Mouse (Mus musculus) G1E-ER4 (cell line): ENCODE results near the gene Itga2. TPM values are rescaled to one million over a fixed set of nuclear protein-coding genes. Genes with fewer than 3 reads are reported as not detected.

Experiments
- GATA1 ChIP-seq: IDR thresholded peaks from one replicate; pipeline ENCODE4 v1.8.0; 2012; ENCODE audit warnings: low read length, inconsistent platforms
- polyA plus RNA-seq: library from polyadenylated mRNA; stranded (reverse); fragments of >175 nt; gene quantifications from 2 replicates; pipeline ENCODE4 v1.2.3, GENCODE M21; 2012

The Itga2 gene
- polyA plus RNA-seq, 1 experiment: not detected

DNA sequence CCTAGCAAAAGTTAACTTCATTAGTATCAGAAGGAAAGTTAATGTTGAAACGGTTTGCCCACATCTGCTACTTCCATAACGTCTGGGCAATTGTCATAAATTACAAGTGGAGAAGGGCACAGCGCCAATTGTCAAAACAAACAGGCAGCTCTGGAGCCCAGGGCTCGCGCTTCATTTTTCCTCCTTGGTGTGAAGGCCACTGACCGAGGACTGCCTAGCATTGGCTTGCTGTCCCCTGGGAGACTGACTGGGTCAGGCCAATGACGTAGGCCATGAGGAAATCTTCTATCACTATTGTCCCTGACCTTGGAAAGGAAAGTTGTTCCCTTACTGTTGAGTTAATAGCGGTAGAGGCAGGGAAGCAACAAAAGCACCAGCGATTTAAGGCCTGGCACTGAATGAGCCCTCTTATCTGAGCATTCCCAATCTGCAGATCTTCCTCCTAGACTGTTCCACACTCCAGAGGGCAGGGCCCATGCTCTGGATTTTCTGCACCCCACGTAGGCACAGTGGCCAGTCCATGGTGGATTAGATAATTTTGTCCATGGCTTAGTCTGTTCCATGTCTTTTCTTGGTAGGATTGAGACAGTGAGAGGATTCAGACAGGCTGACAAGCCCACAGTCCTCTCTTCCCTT is 35.0 kb downstream of the Itga2 start:
- no peak for TF ChIP-seq GATA1

DNA sequence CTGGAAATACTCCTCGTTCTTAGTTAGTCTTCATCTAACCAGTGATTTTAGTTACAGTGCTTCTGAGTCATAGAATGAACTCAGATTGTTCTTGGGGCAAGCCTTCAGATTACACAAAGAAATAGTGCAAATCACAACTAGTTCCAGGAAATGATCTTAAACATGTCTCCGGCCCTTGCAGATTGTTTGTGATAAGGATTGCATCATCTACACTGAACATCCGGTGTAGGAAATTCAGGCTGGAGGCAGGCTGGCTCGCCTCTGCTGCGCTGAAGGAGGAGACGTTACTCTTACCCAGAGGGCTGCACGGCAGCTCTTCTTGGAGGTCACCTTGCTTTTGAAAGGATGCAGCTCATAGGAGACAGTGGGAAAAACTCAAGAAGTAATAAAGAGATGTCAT is 36.0 kb downstream of the Itga2 start:
- no peak for TF ChIP-seq GATA1

DNA sequence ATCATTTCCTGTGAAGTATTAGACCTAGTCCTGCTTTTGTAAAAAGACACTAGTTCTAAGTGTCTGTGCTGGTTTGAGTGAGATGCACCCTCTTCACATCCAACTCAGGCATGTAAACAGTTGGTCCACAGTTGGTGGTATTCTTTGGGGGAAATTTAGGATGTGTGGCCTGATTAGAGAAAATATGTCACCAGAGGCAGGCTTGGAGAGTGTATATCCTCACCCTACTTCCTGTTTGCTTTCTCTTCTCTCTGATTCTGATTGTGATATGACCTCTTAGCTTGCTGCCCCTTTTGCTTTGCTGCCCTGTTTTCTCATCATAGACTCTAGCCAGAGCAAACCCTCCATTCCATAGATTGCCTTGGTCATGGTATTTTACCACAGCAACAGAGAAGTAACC is 37.2 kb downstream of the Itga2 start:
- TF ChIP-seq GATA1: no peak

DNA sequence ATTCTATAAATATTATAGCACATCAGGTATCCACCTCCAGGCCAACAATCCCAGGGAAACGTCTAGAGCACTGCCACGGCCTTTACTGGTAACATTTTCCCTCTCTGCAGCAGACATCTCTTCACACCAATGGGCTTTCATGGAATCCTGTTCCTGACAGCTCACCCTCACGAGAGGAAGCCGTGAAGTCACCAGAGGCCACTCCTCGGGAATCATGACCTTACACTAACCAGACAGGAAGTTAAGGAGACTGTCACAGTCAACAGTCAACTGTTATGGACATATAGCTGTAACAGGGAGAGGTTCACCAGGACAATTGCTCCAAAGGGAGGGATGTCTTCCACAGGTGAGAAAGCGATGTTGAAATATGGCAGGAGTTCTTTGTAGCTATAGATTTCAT is 40.2 kb downstream of the Itga2 start:
- TF ChIP-seq GATA1: no peak

DNA sequence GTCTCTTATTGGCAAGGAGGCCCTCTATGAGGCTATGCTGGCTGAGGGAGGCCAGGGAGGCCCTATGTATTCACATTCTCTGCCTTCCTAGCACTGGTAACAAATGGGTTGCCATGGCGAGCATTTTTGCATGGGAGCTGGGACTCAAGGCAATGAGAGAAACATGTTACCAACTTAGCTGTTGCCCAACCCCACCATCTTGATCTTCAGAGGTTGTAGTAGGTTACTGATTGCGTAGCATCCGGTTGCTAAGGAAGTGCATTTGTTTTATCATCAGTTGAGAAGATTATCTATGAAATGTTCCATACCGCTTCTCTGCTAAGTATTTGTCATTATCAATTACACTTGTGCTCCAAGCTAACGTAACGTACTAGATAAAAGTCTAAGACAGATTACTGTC is 44.2 kb downstream of the Itga2 start:
- no peak for TF ChIP-seq GATA1

DNA sequence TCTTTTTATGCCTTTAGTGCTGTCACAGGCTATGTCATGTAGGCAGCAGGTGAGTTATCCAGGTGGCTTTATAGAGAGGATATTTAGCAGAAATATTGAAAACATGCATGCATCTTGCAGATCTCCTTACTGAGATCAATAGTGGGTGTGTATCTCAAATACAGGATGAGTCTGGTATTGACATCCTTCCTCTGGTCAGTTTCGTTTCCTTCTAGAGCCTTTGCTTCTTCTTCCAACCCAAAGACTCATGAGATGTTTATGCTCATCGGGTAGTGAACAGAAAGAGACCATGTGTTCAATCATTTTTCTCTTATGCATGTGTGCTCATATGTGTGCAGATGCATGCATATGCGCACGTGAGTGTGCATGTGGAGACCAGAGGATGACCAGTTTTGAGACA is 44.6 kb downstream of the Itga2 start:
- no peak for TF ChIP-seq GATA1

DNA sequence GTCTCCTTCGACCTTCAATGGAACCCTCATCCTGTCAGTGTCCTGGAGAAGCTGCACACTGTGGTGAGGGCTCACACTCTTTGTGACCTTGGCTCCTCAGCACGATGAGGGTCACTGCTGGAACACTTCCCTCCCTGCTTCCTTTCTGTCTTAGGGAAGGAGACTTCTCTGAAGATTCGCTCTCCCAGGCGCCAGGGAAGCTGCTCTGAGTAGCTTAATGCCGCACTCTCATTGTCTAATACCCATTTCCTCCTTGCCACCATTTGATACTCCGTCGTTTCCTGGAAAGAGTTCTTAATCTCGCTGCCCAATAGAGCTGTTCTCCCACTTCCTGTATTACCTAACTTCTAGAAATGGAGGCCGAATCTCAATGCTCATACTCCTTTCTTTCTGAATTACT is 46.7 kb downstream of the Itga2 start:
- no peak for TF ChIP-seq GATA1

DNA sequence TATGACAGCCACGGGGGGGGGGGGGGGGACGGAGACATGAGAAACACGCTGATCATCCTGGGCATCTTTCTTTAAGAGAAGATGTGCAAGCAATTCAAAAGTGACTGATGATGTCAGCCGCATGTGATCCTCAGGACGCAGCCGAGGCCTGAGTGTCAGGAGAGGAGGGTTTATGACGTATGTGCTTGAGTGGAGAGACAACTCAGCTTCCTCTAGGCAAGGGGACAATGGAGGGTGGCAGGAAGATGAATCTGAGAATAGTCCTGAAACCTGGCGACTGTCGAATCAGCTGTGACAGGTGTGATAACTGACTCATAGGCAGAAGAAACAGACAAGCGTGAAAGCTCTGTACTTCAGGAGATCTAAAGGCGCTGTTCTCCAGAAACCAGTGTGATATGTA is 53.2 kb downstream of the Itga2 start:
- TF ChIP-seq GATA1: no peak

DNA sequence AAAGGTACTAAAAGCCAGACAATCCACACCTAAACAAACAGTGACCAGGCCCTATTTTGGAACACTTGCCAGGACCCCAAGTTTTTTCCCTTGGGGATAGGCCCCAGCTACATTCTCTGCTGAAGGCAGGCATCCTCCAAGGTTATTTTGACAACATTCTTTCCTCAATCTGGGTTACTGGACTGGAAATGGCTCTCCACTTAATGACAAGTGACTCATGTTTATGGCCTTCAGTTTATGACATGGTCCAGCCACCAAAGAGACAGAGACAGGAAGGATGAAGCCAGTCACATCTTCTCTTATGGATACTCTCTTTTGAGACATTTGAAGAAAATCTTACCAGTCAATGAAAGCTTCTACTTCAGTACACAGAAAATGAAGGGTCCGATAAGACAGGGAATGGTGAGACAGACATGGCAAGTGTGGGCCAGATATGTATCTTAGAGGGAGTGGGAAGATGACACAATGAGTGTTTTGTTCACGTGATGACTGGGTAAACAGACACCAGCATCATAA is 55.8 kb downstream of the Itga2 start:
- no peak for TF ChIP-seq GATA1

DNA sequence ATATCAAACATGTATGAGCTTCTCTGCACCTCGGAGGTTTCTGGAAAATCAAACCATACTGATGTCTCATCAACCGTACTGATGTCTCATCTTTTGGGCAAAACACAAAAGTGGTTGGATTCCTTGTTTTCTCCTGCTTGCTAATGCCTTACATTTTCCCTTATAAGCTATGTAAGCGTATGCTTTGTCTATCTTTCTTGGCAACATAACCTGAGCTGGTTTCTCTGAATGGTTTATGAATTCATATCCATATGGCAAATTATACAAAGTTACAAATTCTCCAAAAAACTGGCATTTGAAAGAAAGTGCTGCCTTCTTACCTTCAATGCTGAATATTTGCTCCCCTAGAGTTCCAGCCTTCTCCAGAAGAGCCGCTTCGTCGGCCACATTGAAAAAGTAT is 57.2 kb downstream of the Itga2 start:
- no peak for TF ChIP-seq GATA1

DNA sequence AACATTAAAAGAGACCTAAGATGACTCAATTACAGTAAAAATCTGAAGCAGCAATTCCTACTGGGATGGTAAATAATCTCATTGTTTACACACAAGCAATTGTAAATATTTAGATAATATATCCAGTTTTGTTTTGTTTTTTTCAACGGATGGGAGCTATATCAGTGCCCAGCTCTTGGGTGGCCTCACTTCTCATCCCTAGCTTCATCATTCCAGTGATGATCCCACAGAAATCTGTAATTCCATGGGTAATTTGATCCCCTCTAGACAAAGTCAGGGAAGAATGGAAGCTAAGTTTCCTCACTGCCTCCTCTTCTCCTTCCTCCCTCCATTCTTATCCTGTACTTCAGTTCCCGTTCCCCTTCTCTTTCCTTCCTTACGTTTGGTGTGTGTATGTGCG is 74.4 kb downstream of the Itga2 start:
- TF ChIP-seq GATA1: no peak

DNA sequence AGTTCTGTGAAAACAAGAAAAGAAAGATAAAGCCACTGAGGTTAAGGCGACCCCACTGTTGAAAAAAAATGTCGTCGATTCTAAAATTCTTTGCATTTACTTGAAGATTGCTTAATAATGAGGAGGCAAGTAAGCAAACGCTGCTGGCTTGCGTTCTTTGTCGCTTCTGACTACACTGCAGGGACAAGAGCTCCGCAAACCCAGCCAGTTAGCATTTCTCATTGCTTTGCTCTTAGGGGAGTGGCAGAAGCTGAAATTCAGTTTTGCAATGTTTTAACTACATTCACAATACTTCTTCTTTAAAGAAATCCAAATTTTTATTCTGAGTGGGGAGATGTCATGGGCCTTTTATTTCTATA is 75.7 kb downstream of the Itga2 start:
- no peak for TF ChIP-seq GATA1

DNA sequence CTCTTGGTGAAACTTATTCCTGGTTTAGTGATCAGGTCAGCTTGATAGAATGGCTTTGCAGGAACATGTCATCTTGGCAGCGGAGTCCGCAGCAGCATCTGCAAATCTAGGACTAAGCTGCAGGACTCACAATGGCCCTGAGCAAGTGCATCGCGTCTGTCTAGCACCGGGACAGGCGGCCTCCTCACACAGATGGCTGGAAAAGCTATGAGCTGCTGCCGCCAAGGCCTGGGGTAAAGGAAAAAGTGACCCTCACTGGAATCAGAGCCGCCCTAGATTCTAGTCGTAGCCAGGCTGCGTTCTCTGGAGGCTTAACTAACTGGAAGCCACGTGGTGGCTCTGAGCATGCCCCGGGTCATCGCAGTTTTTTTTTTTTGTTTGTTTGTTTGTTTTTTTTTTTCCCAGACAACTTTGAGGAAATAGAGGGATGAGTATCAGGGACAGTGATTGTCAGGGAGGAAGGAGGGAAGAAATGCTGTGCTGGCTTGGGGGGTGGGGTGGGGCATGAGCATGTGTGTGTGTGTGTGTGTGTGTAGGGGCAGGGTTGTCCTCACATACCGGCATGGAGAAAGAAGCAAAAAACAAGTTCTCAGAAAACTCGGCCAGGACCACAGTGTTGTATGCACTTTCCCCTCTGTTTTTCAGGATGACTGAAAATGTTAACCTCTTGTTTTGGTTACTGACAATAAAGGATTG is 76.2 kb downstream of the Itga2 start:
- TF ChIP-seq GATA1: no peak

DNA sequence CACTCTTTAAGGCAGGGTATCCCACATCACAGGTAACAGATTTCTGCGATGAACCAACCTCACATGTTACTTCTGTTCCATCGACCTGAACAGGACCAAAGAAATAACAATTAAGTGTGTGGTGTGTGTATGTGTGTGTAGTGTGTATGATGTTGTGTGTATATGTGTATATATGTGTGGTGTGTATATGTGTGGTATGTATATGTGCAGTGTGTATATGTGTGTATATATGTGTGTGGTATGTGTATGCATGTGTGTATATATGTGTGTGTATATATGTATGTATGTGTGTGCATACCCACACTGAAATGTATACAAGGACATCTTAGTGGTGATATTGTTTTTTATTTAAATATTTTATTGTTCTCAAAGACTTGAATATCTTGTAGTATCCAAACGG is 77.5 kb downstream of the Itga2 start:
- no peak for TF ChIP-seq GATA1

DNA sequence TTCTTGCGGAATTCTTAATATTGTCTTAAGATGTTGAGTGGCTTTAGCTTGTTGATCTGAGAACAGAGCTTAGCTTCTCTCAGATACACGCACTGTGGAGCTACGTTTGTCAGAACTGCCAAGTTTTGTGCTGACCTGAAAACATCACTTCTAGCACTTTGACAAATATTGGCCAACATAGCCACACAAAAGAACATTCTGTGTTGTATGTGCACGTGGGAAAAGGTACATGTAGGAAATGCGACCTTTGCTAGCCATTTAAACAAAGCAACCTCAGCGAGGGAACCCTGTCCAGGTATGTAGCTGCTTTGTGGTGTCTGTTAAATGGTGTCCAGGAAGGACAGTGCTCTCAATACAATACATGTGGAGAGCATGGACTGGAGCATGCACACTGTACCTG is 77.9 kb downstream of the Itga2 start:
- no peak for TF ChIP-seq GATA1

DNA sequence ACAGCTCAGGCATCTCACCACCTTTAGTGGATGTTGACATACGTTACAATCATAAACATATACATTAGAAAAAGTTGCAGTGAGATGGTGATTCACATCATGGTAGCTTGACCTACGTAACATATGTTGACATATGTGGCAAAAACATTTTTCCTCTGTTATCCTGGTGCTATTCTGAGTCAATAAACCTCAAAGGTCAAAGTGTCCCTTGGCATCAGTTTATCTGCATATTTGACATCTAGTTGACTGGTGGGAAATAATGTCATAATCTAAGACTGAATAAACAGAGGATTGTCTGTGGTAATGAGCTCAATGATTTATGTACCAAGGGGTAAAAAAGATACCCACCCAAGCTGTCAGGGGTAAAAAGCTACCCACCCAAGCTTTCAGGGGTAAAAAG is 78.7 kb downstream of the Itga2 start:
- no peak for TF ChIP-seq GATA1

DNA sequence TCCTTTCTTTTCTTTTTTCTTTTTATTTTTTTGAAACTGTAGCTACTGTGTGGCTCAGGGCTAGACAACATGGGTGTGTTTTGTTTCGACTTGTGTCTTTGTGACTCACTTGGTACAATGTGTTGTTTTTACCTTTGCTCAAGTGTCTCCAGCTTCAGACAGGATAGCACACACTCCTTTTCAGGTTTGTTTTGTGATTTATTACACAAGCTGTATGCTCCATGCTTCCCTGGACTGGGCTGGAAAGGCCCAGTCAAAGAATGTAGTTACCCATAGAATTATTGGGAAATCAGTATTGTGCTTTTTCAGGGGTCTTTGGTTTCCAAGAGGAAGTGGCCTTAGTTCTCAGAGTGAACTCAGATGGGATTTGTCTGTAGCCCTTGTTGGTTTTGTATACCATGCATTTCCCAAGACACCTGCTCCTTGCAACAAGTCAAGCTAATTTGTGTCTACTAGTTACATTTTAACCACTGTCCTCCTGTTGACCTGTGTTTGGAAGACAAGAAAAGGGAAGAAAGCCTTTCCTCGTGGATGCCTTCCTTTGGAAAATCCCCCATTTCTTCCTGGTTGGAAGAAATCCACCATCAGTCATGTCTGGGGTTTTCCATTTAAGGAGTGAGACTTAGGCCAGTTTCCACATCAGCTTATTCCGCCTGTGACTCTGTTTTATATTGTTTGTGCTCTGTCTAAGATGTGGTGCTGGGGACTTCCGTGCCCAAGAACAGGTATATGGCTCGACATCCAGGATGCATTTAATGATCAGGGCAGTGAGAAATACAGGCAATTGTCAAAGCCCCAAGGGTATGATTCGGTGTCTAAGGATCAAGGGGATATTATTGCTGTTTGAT is 79.4 kb downstream of the Itga2 start:
- TF ChIP-seq GATA1: no peak

DNA sequence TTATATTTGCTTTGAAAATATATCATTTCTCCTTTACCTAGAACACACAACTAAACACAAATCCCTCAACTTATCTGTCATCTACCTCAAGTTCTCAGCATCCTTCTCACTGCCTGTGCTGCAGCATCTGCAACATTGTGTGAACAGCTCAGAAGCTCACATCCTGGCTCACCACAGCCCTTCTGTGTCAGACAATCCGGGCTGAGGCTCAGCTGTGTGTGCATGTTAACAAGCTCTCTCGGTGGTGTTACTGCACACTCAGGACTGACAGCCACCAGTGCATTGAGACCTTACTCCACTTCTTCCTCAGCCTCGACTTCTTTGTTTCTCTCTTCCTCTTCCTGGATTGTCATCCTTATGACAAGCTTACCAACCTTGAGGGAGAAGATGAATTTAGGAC is 83.0 kb downstream of the Itga2 start:
- TF ChIP-seq GATA1: no peak
